Mouse (Mus musculus) retina, postnatal 1 day (tissue): ENCODE results near the gene Ms4a18.

Experiments used
- DNase-seq: peaks from one replicate; pipeline ENCODE4 v3.0.0-alpha.2; 2012

The Ms4a18 gene

GRCm38 (mm10) chr19:10980210-10980609 lies 37.6 kb downstream of the Ms4a18 start:
- no peak for DNase-seq

- DNase-seq = peak; percentile 84
Measured at GRCm38 (mm10) chr19:10979184-10980168, 38.4 kb downstream of the Ms4a18 start.

- peak; percentile 28 for DNase-seq
Measured at GRCm38 (mm10) chr19:10976318-10976717, 41.5 kb downstream of the Ms4a18 start.

GRCm38 (mm10) chr19:10975187-10975586 lies 42.6 kb downstream of the Ms4a18 start:
- DNase-seq = no peak

GRCm38 (mm10) chr19:10974238-10974865 lies 43.5 kb downstream of the Ms4a18 start, which contains the start of gene Ms4a10:
Ms4a10 (minus strand) TSS chr19:10974670.
- no peak for DNase-seq

GRCm38 (mm10) chr19:10973187-10973586 lies 44.6 kb downstream of the Ms4a18 start:
- no peak for DNase-seq

- no peak for DNase-seq
Measured at GRCm38 (mm10) chr19:10972660-10973059, 45.2 kb downstream of the Ms4a18 start.

GRCm38 (mm10) chr19:10970457-10970856 lies 47.4 kb downstream of the Ms4a18 start:
- no peak for DNase-seq

- DNase-seq = no peak
Measured at GRCm38 (mm10) chr19:10968578-10968977, 49.3 kb downstream of the Ms4a18 start.

- no peak for DNase-seq
Measured at GRCm38 (mm10) chr19:10965721-10966120, 52.1 kb downstream of the Ms4a18 start.

GRCm38 (mm10) chr19:10959978-10960346 lies 57.9 kb downstream of the Ms4a18 start:
- DNase-seq = no peak

GRCm38 (mm10) chr19:10959085-10959977 lies 58.5 kb downstream of the Ms4a18 start:
- peak; percentile 90 for DNase-seq

- DNase-seq = peak; percentile 73
Measured at GRCm38 (mm10) chr19:10952021-10952939, 65.6 kb downstream of the Ms4a18 start.

- no peak for DNase-seq
Measured at GRCm38 (mm10) chr19:10949558-10949957, 68.3 kb downstream of the Ms4a18 start.

GRCm38 (mm10) chr19:10949112-10949511 lies 68.7 kb downstream of the Ms4a18 start, which contains the start of gene Ccdc86:
Ccdc86 (minus strand) TSS chr19:10949266.
- DNase-seq = peak; percentile 99

GRCm38 (mm10) chr19:10948416-10948815 lies 69.4 kb downstream of the Ms4a18 start:
- DNase-seq = no peak

GRCm38 (mm10) chr19:10947219-10947618 lies 70.6 kb downstream of the Ms4a18 start:
- DNase-seq = no peak
